Mouse (Mus musculus): ENCODE results near the gene Gm5458.
"Not testable (repeated sequence)": the region's sequence is repeated elsewhere in the genome, so short reads cannot be mapped to it uniquely, and the experiment has no call there.

Gm5458 gene

DNA sequence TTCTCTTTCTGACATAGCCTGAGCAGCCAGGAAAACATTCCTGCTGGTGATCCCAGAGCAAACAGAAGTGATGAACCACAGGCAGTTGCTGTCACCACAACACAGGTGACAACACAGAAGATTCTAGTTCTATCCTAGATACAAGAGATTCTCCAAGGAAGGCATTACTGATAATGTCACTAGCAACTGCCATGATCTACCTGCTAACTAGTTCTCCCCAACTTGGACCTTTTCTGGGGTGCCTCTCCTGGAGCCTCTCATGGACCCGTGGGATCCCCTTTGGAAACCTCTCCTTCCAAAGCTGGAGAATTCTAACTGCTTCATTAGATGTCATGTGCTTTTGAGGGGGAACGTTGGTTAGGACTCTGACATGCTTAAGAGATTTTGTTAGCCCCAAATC, at the start of gene Gm5458:
Gm5458 (minus strand) TSS at position 101 of the 400 bp plus-strand sequence.
- DNase-seq (ENCODE audit: low read depth, low spot score): not testable (repeated sequence)

DNA sequence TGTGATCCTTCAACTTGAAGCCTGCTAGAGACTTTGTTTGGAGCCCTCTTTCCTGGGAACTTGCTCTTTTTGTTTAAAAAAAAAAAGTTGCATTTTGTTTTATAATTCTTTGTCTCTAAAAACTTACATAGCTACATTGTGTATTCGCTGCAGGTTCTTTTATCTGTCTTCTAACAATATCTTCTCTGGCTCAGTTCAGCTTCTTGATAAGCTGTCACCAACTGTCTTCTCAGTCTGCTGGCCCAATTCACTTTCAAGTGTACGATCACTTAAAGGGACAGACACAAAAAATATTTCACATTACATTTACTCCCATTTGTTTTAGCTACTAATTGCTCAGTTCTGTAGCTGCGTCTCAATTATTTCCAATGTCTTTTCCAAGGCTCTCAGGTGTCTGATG, 43.9 kb upstream of the Gm5458 start:
- DNase-seq (ENCODE audit: low read depth, low spot score): no peak

DNA sequence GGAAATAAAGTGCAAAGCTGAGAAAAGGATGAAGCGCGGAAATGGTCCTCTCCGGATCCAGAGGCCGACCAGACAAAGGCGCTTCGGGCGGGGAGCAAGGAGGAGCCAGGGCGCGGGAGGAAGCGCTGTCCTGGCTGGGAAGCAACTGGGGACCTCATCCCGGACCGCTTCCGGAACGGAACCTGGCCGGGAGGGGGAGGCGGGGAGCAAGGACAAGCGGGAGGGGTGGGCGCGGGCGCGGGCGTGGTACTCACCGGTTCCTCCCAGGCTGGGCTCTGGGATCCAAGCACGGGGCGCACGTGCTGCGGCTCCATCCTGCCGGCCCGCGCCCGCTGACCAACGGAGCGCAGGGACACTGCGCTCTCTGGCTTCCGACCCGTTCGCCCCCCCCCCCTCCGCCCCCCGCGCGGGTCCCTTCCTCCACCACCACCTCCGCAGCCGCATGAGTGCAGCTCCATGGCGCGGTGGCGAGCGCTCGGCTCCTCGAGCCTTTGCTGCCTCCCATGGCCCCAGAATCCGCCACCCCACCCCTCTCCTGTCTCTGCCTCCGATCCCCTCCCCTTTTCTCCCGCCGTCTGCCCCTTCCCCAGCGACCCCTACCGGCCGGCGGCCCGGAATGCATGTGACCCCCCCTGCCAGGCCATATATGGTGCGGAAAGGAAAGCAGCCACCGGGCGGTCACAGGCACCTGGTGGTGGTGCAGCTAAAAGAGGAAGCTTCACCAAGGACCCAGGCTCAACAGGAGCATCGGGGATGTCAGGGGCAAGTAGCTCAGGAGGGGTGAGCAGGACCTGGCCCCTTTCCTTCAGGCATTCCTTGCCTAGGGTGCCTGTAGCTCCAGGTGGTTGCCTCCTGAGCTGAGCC, 17.3 kb downstream of the Gm5458 start, which contains the start of gene Gm2237:
Gm2237 (minus strand) TSS at position 332 of the 864 bp plus-strand sequence.
- not testable (repeated sequence) for DNase-seq (ENCODE audit: low read depth, low spot score)

DNA sequence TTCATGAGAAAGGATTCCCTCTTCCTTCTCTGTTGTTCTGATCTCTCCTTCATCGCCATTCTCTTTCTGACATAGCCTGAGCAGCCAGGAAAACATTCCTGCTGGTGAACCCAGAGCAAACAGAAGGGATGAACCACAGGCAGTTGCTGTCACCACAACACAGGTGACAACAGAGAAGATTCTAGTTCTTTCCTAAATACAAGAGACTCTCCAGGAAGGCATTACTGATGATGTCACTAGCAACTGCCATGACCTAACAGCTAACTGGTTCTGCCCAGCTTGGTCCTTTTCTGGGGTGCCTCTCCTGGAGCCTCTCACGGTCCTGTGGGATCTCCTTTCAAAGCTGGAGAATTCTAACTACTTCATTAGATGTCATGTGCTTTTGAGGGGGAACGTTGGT, 52.5 kb downstream of the Gm5458 start, which contains the start of gene Gm2244:
Gm2244 (minus strand) TSS at position 101 of the 400 bp plus-strand sequence.
- DNase-seq (ENCODE audit: low read depth, low spot score): not testable (repeated sequence)

All from brain, embryonic 18.5 days (tissue).